ENCODE assay signal across 8 mouse cellular contexts in genomic region chr3:118562311-118562671, GRCm38 (mm10). TPM values are rescaled to one million over a fixed set of nuclear protein-coding genes. Genes with fewer than 3 reads are reported as not detected.
DNase-seq lines count a peak whose midpoint lies in the region; TF ChIP-seq lines count a peak whose summit lies in the region.

No protein-coding gene starts in this region.

- no peak for TF ChIP-seq POLR2A in testis, adult 2 months (IDR thresholded peaks at IDR 0.05; ENCODE audit: control insufficient read depth, low read depth, low read length)
- no peak for TF ChIP-seq POLR2A in myocyte (IDR thresholded peaks at IDR 0.05; ENCODE audit: insufficient read length, low read depth)

- H3ac ChIP-seq in myocyte (ENCODE audit: control insufficient read depth, insufficient read length) = peak overlapping the region; percentile 21

- no peaks in the 10 kb centered on the region for H3K79me2 ChIP-seq in myocyte (ENCODE audit: control insufficient read depth, insufficient read depth)

- peak overlapping the region; percentile 78 for H3K4me2 ChIP-seq in myocyte (ENCODE audit: low read depth)

- H3K36me3 ChIP-seq in testis, adult 2 months (ENCODE audit: control insufficient read depth, insufficient read depth, low read length) = no peaks in the 10 kb centered on the region
- H3K36me3 ChIP-seq in limb, embryonic 10.5 days = no peaks in the 10 kb centered on the region
- H3K36me3 ChIP-seq in myocyte (ENCODE audit: control insufficient read depth, insufficient read depth) = no peaks in the 10 kb centered on the region

- H3K27me3 ChIP-seq in testis, adult 2 months (ENCODE audit: control insufficient read depth, insufficient read depth, low read length) = no peaks in the 10 kb centered on the region
- H3K27me3 ChIP-seq in limb, embryonic 10.5 days (ENCODE audit: low read depth, poor library complexity, severe bottlenecking) = no peaks in the 10 kb centered on the region
- H3K27me3 ChIP-seq in myocyte (ENCODE audit: control insufficient read depth, insufficient read depth, insufficient read length) = no peaks in the 10 kb centered on the region

- WGBS in limb, embryonic 10.5 days = 0% methylated on average over 18 of the region's 18 CpGs

- H3K9me3 ChIP-seq in limb, embryonic 10.5 days (replicated peaks) = no peaks in the 10 kb centered on the region

- no peak for TF ChIP-seq CTCF in testis, adult 2 months (IDR thresholded peaks at IDR 0.05; ENCODE audit: control insufficient read depth, insufficient read depth, insufficient replicate concordance, low read depth, low read length)

- H3K27ac ChIP-seq in testis, adult 2 months (ENCODE audit: control insufficient read depth, insufficient read depth, low read depth, low read length) = no peak overlapping the region
- H3K27ac ChIP-seq in limb, embryonic 10.5 days = peak overlapping the region; percentile 86

- DNase-seq in adrenal gland, adult 8-10 months = peak; percentile 5
- DNase-seq in adrenal gland, postnatal 25 days = no peak
- no peak for DNase-seq in testis, postnatal 14 days (ENCODE audit: low spot score)
- no peak for DNase-seq in limb, embryonic 10.5 days (ENCODE audit: low spot score)
- DNase-seq in spleen, postnatal 10 days (ENCODE audit: low spot score in 2 of 2) = no peak
- no peak for DNase-seq in spleen, postnatal 4 days (ENCODE audit: low spot score in 2 of 2)

- peak overlapping the region; percentile 75 for H3K4me3 ChIP-seq in testis, adult 2 months (ENCODE audit: control insufficient read depth, low read depth, low read length)
- peak overlapping the region; percentile 67 for H3K4me3 ChIP-seq in limb, embryonic 10.5 days
- peak overlapping the region; percentile 40 for H3K4me3 ChIP-seq in myocyte

- H3K4me1 ChIP-seq in testis, adult 2 months (ENCODE audit: control insufficient read depth, insufficient read depth, low read length) = peaks cover 3% of the 10 kb centered on the region
- peaks cover 2% of the 10 kb centered on the region; the same call in 1 of the 2 replicates for H3K4me1 ChIP-seq in limb, embryonic 10.5 days

TF ChIP-seq in myocyte, 11 proteins besides CTCF, POLR2A, EP300 and RAD21:
- TF ChIP-seq SRF (IDR thresholded peaks at IDR 0.05; ENCODE audit: control insufficient read depth, insufficient read length, low read depth) = no peak
- no peak for TF ChIP-seq REST (IDR thresholded peaks at IDR 0.05; ENCODE audit: insufficient read depth, insufficient read length)
- TF ChIP-seq MYOD1 (IDR thresholded peaks at IDR 0.05; ENCODE audit: control insufficient read depth in 1 of 3, insufficient read length in 2 of 3, low read depth in 2 of 3) = no peak
- TF ChIP-seq E2F4 (IDR thresholded peaks at IDR 0.05; ENCODE audit: insufficient read depth) = no peak
- TF ChIP-seq MAX (IDR thresholded peaks at IDR 0.05; ENCODE audit: low read depth) = no peak

RNA-seq across cellular contexts. Expression of gene Dpyd, which starts 0.4 kb away (rescaled TPM):
- 10 to 100 TPM; 15.6 to 22.7 (median 21.9) TPM for total RNA-seq in adrenal gland, adult 8-10 months (2022)
- total RNA-seq in adrenal gland, postnatal 25 days (2021) = 20.0 and 28.1 TPM in 2 replicates
- 0.95 and 1.0 TPM in 2 replicates for polyA plus RNA-seq in testis, adult 2 months (2012; rRNA removed)
- polyA plus RNA-seq in limb, embryonic 10.5 days (2016; fragmentation: Nextera tagmentation; extraction: Ambion mirVana) = 8.8 and 10.9 TPM in 2 replicates
- 2.0 TPM for polyA plus RNA-seq in myocyte (2012; fragmentation: generic; extraction: Trizol)
